Mouse (Mus musculus): ENCODE measurements around the gene Rhbdf2. TPM values are rescaled to one million over a fixed set of nuclear protein-coding genes. Genes with fewer than 3 reads are reported as not detected.

Gene Rhbdf2
- polyA plus RNA-seq, 1 experiment = 4.4 TPM

GRCm38 (mm10) chr11:116604097-116604496 is 22.7 kb downstream of the Rhbdf2 start:
- H3K4me1 ChIP-seq (ENCODE audit: control insufficient read depth, insufficient read depth, insufficient read length, low read length) = no peaks in the 10 kb centered on the region
- no peak overlapping the region for H3K4me3 ChIP-seq (ENCODE audit: insufficient read depth, low read depth, low read length)
- no peak overlapping the region for H3K27ac ChIP-seq (replicated peaks; ENCODE audit: low read depth, low read length)

- no peak overlapping the region for H3K27ac ChIP-seq (replicated peaks; ENCODE audit: low read depth, low read length)
- H3K4me1 ChIP-seq (ENCODE audit: control insufficient read depth, insufficient read depth, insufficient read length, low read length) = no peaks in the 10 kb centered on the region
- no peak overlapping the region for H3K4me3 ChIP-seq (ENCODE audit: insufficient read depth, low read depth, low read length)
Measured at GRCm38 (mm10) chr11:116603339-116603738, 23.5 kb downstream of the Rhbdf2 start.

- Histone ChIP-seq H3K4me1 (ENCODE audit: control insufficient read depth, insufficient read depth, insufficient read length, low read length) (no peaks in the 10 kb centered on the region), H3K4me3 (ENCODE audit: insufficient read depth, low read depth, low read length) (no peak overlapping the region), H3K27ac (replicated peaks; ENCODE audit: low read depth, low read length) (no peak overlapping the region)
Measured at GRCm38 (mm10) chr11:116602043-116602442, 24.8 kb downstream of the Rhbdf2 start.

- Histone ChIP-seq H3K27ac (replicated peaks; ENCODE audit: low read depth, low read length) (no peak overlapping the region), H3K4me3 (ENCODE audit: insufficient read depth, low read depth, low read length) (no peak overlapping the region), H3K4me1 (ENCODE audit: control insufficient read depth, insufficient read depth, insufficient read length, low read length) (no peaks in the 10 kb centered on the region)
Measured at GRCm38 (mm10) chr11:116601166-116601565, 25.7 kb downstream of the Rhbdf2 start.

- no peak overlapping the region for H3K27ac ChIP-seq (replicated peaks; ENCODE audit: low read depth, low read length)
- no peak overlapping the region for H3K4me3 ChIP-seq (ENCODE audit: insufficient read depth, low read depth, low read length)
- no peaks in the 10 kb centered on the region for H3K4me1 ChIP-seq (ENCODE audit: control insufficient read depth, insufficient read depth, insufficient read length, low read length)
Measured at GRCm38 (mm10) chr11:116599230-116599629, 27.6 kb downstream of the Rhbdf2 start.

- Histone ChIP-seq H3K4me1 (ENCODE audit: control insufficient read depth, insufficient read depth, insufficient read length, low read length) (no peaks in the 10 kb centered on the region), H3K27ac (replicated peaks; ENCODE audit: low read depth, low read length) (no peak overlapping the region), H3K4me3 (ENCODE audit: insufficient read depth, low read depth, low read length) (no peak overlapping the region)
Measured at GRCm38 (mm10) chr11:116598193-116598592, 28.6 kb downstream of the Rhbdf2 start.

GRCm38 (mm10) chr11:116596766-116597165 is 30.1 kb downstream of the Rhbdf2 start:
- Histone ChIP-seq H3K27ac (replicated peaks; ENCODE audit: low read depth, low read length) (no peak overlapping the region), H3K4me3 (ENCODE audit: insufficient read depth, low read depth, low read length) (no peak overlapping the region), H3K4me1 (ENCODE audit: control insufficient read depth, insufficient read depth, insufficient read length, low read length) (no peaks in the 10 kb centered on the region)

GRCm38 (mm10) chr11:116593345-116593744 is 33.5 kb downstream of the Rhbdf2 start:
- H3K4me3 ChIP-seq (ENCODE audit: insufficient read depth, low read depth, low read length) = no peak overlapping the region
- H3K4me1 ChIP-seq (ENCODE audit: control insufficient read depth, insufficient read depth, insufficient read length, low read length) = no peaks in the 10 kb centered on the region
- no peak overlapping the region for H3K27ac ChIP-seq (replicated peaks; ENCODE audit: low read depth, low read length)

GRCm38 (mm10) chr11:116592428-116592827 is 34.4 kb downstream of the Rhbdf2 start:
- H3K27ac ChIP-seq (replicated peaks; ENCODE audit: low read depth, low read length) = no peak overlapping the region
- no peak overlapping the region for H3K4me3 ChIP-seq (ENCODE audit: insufficient read depth, low read depth, low read length)
- H3K4me1 ChIP-seq (ENCODE audit: control insufficient read depth, insufficient read depth, insufficient read length, low read length) = no peaks in the 10 kb centered on the region

GRCm38 (mm10) chr11:116591621-116592020 is 35.2 kb downstream of the Rhbdf2 start:
- Histone ChIP-seq H3K27ac (replicated peaks; ENCODE audit: low read depth, low read length) (no peak overlapping the region), H3K4me3 (ENCODE audit: insufficient read depth, low read depth, low read length) (no peak overlapping the region), H3K4me1 (ENCODE audit: control insufficient read depth, insufficient read depth, insufficient read length, low read length) (no peaks in the 10 kb centered on the region)

GRCm38 (mm10) chr11:116589574-116589973 is 37.2 kb downstream of the Rhbdf2 start:
- H3K27ac ChIP-seq (replicated peaks; ENCODE audit: low read depth, low read length) = no peak overlapping the region
- no peaks in the 10 kb centered on the region for H3K4me1 ChIP-seq (ENCODE audit: control insufficient read depth, insufficient read depth, insufficient read length, low read length)
- no peak overlapping the region for H3K4me3 ChIP-seq (ENCODE audit: insufficient read depth, low read depth, low read length)

GRCm38 (mm10) chr11:116589020-116589531 is 37.7 kb downstream of the Rhbdf2 start:
- no peak overlapping the region for H3K27ac ChIP-seq (replicated peaks; ENCODE audit: low read depth, low read length)
- H3K4me3 ChIP-seq (ENCODE audit: insufficient read depth, low read depth, low read length) = no peak overlapping the region
- H3K4me1 ChIP-seq (ENCODE audit: control insufficient read depth, insufficient read depth, insufficient read length, low read length) = no peaks in the 10 kb centered on the region

- H3K4me3 ChIP-seq (ENCODE audit: insufficient read depth, low read depth, low read length) = no peak overlapping the region
- no peaks in the 10 kb centered on the region for H3K4me1 ChIP-seq (ENCODE audit: control insufficient read depth, insufficient read depth, insufficient read length, low read length)
- H3K27ac ChIP-seq (replicated peaks; ENCODE audit: low read depth, low read length) = no peak overlapping the region
Measured at GRCm38 (mm10) chr11:116586801-116587631, 39.8 kb downstream of the Rhbdf2 start.

GRCm38 (mm10) chr11:116586310-116586709 is 40.5 kb downstream of the Rhbdf2 start, which contains the start of gene Aanat:
Gene Aanat (plus strand): TSS chr11:116586432.
- H3K27ac ChIP-seq (replicated peaks; ENCODE audit: low read depth, low read length) = no peak within 1 kb of the TSS
- H3K4me3 ChIP-seq (ENCODE audit: insufficient read depth, low read depth, low read length) = no peak within 1 kb of the TSS
- H3K4me1 ChIP-seq (ENCODE audit: control insufficient read depth, insufficient read depth, insufficient read length, low read length) = no peaks in the 10 kb centered on the region

GRCm38 (mm10) chr11:116585682-116586081 is 41.1 kb downstream of the Rhbdf2 start:
- no peak overlapping the region for H3K4me3 ChIP-seq (ENCODE audit: insufficient read depth, low read depth, low read length)
- no peak overlapping the region for H3K27ac ChIP-seq (replicated peaks; ENCODE audit: low read depth, low read length)
- no peaks in the 10 kb centered on the region for H3K4me1 ChIP-seq (ENCODE audit: control insufficient read depth, insufficient read depth, insufficient read length, low read length)

GRCm38 (mm10) chr11:116581376-116581814 is 45.4 kb downstream of the Rhbdf2 start, which contains the start of gene Ube2o:
Gene Ube2o (minus strand): TSS chr11:116581447.
- peak within 1 kb of the TSS; percentile 99 for H3K4me3 ChIP-seq (ENCODE audit: insufficient read depth, low read depth, low read length)
- H3K4me1 ChIP-seq (ENCODE audit: control insufficient read depth, insufficient read depth, insufficient read length, low read length) = peaks cover 2% of the 10 kb centered on the region; the same call in 1 of the 2 replicates
- no peak within 1 kb of the TSS for H3K27ac ChIP-seq (replicated peaks; ENCODE audit: low read depth, low read length)

Measured in brown adipose tissue, adult 24 weeks (tissue).